7 mouse cellular contexts compared by ENCODE assay signal in genomic region chr10:40309884-40310635, GRCm38 (mm10). TPM values are rescaled to one million over a fixed set of nuclear protein-coding genes. Genes with fewer than 3 reads are reported as not detected.
DNase-seq lines count a peak whose midpoint lies in the region; ATAC-seq lines count a peak whose summit lies in the region.

No protein-coding gene starts in this region.

- ATAC-seq in erythroid progenitor cell, adult 5-6 weeks (replicated peaks; ENCODE audit: low FRiP score, poor library complexity, severe bottlenecking): peak; percentile 95
- no peak for ATAC-seq in frontal cortex, adult (ENCODE audit: low TSS enrichment)

- peak; percentile 70 for DNase-seq in A20 (ENCODE audit: low read depth, low spot score)
- DNase-seq in CD4-positive, CD25-positive, alpha-beta regulatory T cell, adult 2 months (ENCODE audit: low read depth, low spot score): peak; percentile 85
- DNase-seq in natural killer cell, adult 2 months (ENCODE audit: low spot score in 2 of 2): peak; percentile 58 to 59
- no peak for DNase-seq in right cerebral cortex, postnatal 25 days
- DNase-seq in left cerebral cortex, postnatal 36 days (ENCODE audit: low spot score in 2 of 2): no peak

- intact Hi-C loops in left cerebral cortex, postnatal 36 days (cut with DNase I): no loop called here

RNA-seq across cellular contexts. Expression of gene Amd1, which starts 8.1 kb away (rescaled TPM):
- 80.7 and 121 TPM in 2 replicates for total RNA-seq in erythroid progenitor cell, adult 5-6 weeks (2015; ENCODE audit: low replicate concordance)
- 79.4 and 101 TPM in 2 replicates for total RNA-seq in erythroid progenitor cell, adult 5-6 weeks (2017; ENCODE audit: low replicate concordance)
- 10 to 100 TPM; 76.0 to 83.6 TPM for total RNA-seq in left cerebral cortex, postnatal 36 days (2021)

RNA-seq across cellular contexts. Expression of gene Cdk19, which starts 29.3 kb away (rescaled TPM):
- 31.4 and 36.9 TPM in 2 replicates for total RNA-seq in erythroid progenitor cell, adult 5-6 weeks (2015; ENCODE audit: low replicate concordance)
- total RNA-seq in erythroid progenitor cell, adult 5-6 weeks (2017; ENCODE audit: low replicate concordance): 30.5 and 34.6 TPM in 2 replicates
- 10 to 100 TPM; 50.2 to 54.1 TPM for total RNA-seq in left cerebral cortex, postnatal 36 days (2021)

RNA-seq across cellular contexts. Expression of gene Gtf3c6, which starts 52.2 kb away (rescaled TPM):
- total RNA-seq in erythroid progenitor cell, adult 5-6 weeks (2015; ENCODE audit: low replicate concordance): 14.3 and 19.8 TPM in 2 replicates
- 7.4 and 38.7 TPM in 2 replicates for total RNA-seq in erythroid progenitor cell, adult 5-6 weeks (2017; ENCODE audit: low replicate concordance)
- total RNA-seq in left cerebral cortex, postnatal 36 days (2021): 10 to 100 TPM; 19.5 to 27.2 TPM

Comparison
In these comparisons a context has a peak if more than half of its experiments do, and no peak if none do; other contexts are left out.
1. DNase-seq: peak in A20 (single experiment), CD4-positive, CD25-positive, alpha-beta regulatory T cell, adult 2 months (single experiment) and natural killer cell, adult 2 months (2 of 2); none in right cerebral cortex, postnatal 25 days (single experiment) and left cerebral cortex, postnatal 36 days (0 of 2).